Mouse (Mus musculus) adrenal gland, postnatal 36 days (tissue): ENCODE measurements around the gene Slc24a1. TPM values are rescaled to one million over a fixed set of nuclear protein-coding genes. Genes with fewer than 3 reads are reported as not detected.
"Not testable (repeated sequence)": the region's sequence is repeated elsewhere in the genome, so short reads cannot be mapped to it uniquely, and the experiment has no call there.

Experiments used
- DNase-seq, 2 experiments: peaks; one replicate each; pipeline ENCODE4 v3.0.0; 2021; ENCODE audit warnings: mixed read lengths in 1 of 2
- long read RNA-seq, 2 experiments: library from polyadenylated mRNA; stranded (forward); transcript quantifications; one replicate each; pipeline ENCODE4 v2.0.0; 2021; ENCODE audit warnings: borderline sequencing depth in 2 of 2
- total RNA-seq, 2 experiments: library from RNA; stranded (reverse); gene quantifications; 2 replicates each; pipeline ENCODE4 v1.2.3; 2021

Slc24a1 gene
- total RNA-seq = not detected
- long read RNA-seq, experiment 1 = 0 reads
- long read RNA-seq, experiment 2 = 0 reads

- no peak for DNase-seq
These were observed at the start of gene Slc24a1 for GRCm38 (mm10) chr9:64951161-64951657. Gene Slc24a1, minus strand, starts transcription at chr9:64951607.

GRCm38 (mm10) chr9:64995464-64995863 lies 44.1 kb upstream of the Slc24a1 start:
- not testable (repeated sequence) for DNase-seq

- no peak for DNase-seq
These were observed 38.9 kb upstream of the Slc24a1 start for GRCm38 (mm10) chr9:64990291-64990690.

- DNase-seq = no peak
These were observed 37.0 kb upstream of the Slc24a1 start for GRCm38 (mm10) chr9:64988443-64988842.

GRCm38 (mm10) chr9:64987651-64988050 lies 36.2 kb upstream of the Slc24a1 start:
- no peak for DNase-seq

GRCm38 (mm10) chr9:64985807-64986206 lies 34.4 kb upstream of the Slc24a1 start:
- DNase-seq = no peak

GRCm38 (mm10) chr9:64985037-64985794 lies 33.8 kb upstream of the Slc24a1 start:
- no peak for DNase-seq

- DNase-seq = no peak
These were observed 30.5 kb upstream of the Slc24a1 start for GRCm38 (mm10) chr9:64981904-64982303.

- DNase-seq = no peak
These were observed 29.1 kb upstream of the Slc24a1 start for GRCm38 (mm10) chr9:64980548-64980947.

- DNase-seq = no peak
These were observed 9.5 kb upstream of the Slc24a1 start for GRCm38 (mm10) chr9:64960978-64961320.

GRCm38 (mm10) chr9:64960117-64960977 lies 8.9 kb upstream of the Slc24a1 start, which contains the start of gene Ints14:
Gene Ints14, plus strand, starts transcription at chr9:64960905.
- DNase-seq = peak; percentile 96

GRCm38 (mm10) chr9:64957276-64957675 lies 5.9 kb upstream of the Slc24a1 start:
- no peak for DNase-seq

GRCm38 (mm10) chr9:64956337-64956736 lies 4.9 kb upstream of the Slc24a1 start:
- DNase-seq = peak; percentile 38 to 57

- DNase-seq = no peak
These were observed 1.8 kb upstream of the Slc24a1 start for GRCm38 (mm10) chr9:64953190-64953589.

- no peak for DNase-seq
These were observed 648 bp upstream of the Slc24a1 start for GRCm38 (mm10) chr9:64952055-64952454.

GRCm38 (mm10) chr9:64947483-64948095 lies 3.8 kb downstream of the Slc24a1 start:
- no peak for DNase-seq

GRCm38 (mm10) chr9:64943997-64944396 lies 7.4 kb downstream of the Slc24a1 start:
- no peak for DNase-seq

GRCm38 (mm10) chr9:64941650-64942049 lies 9.8 kb downstream of the Slc24a1 start:
- DNase-seq = no peak

- no peak for DNase-seq
These were observed 10.6 kb downstream of the Slc24a1 start for GRCm38 (mm10) chr9:64940731-64941346.

GRCm38 (mm10) chr9:64939790-64940189 lies 11.6 kb downstream of the Slc24a1 start:
- no peak for DNase-seq

- peak in 1 of 2 experiments; percentile 30 for DNase-seq
These were observed 12.1 kb downstream of the Slc24a1 start for GRCm38 (mm10) chr9:64939281-64939680.

- no peak for DNase-seq
These were observed 12.9 kb downstream of the Slc24a1 start for GRCm38 (mm10) chr9:64938535-64938934.
